Mouse (Mus musculus) layer of hippocampus, postnatal 36 days (tissue): ENCODE measurements around the gene Npas3. TPM values are rescaled to one million over a fixed set of nuclear protein-coding genes. Genes with fewer than 3 reads are reported as not detected.

Source experiments
- DNase-seq, 2 experiments: peaks; one replicate each; pipeline ENCODE4 v3.0.0; 2022
- total RNA-seq, 2 experiments: library from RNA; stranded (reverse); gene quantifications; 2 replicates each; pipeline ENCODE4 v1.2.3; 2021

Gene Npas3
- total RNA-seq, 2 experiments from 2014 or later, result 21.7 to 33.0 TPM

GRCm38 (mm10) chr12:53295747-53296146 lies 47.3 kb downstream of the Npas3 start:
- no peak for DNase-seq

GRCm38 (mm10) chr12:53297946-53298840 lies 49.7 kb downstream of the Npas3 start:
- no peak for DNase-seq

GRCm38 (mm10) chr12:53300964-53301363 lies 52.5 kb downstream of the Npas3 start:
- no peak for DNase-seq

- no peak for DNase-seq
Measured at GRCm38 (mm10) chr12:53302129-53302528, 53.7 kb downstream of the Npas3 start.

DNA sequence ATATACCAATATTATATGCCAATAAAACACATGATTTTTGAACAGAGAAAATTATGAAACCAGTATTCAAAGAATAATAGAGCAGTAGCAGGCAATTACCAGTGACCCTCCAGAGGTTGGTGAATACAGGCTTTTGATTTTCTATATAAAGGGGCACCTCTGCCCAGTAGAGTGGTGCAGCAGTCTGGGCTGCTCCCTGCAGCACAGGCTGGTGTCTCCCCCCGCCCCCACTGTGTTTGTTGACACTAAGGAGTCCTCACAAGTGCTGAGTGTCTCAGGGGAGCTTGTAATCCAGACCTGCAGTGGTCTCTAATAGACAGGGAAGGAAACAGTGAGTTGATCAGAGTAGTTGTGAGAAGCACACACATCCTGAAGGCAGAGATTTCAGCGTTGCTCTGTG lies 68.2 kb downstream of the Npas3 start:
- no peak for DNase-seq

DNA sequence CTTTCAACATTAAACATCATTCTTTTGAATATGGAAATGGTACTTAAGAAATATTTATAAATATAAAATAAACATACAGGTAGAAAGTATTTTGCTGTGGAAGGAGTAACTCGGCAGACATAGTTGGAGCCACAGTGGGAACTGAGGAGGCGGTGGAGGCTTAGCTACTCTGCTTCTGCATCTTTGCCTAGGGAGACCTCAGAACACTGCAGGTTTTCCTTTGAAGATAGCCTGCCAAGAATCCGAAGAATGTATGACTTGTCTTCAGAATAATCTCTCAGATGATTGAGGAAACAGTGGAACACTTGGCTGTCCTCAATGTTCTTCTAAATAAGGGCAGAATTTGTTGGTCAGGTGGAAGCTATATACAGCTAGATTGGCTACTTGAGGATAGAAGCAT lies 69.3 kb downstream of the Npas3 start:
- no peak for DNase-seq

- no peak for DNase-seq
Measured at GRCm38 (mm10) chr12:53320526-53320925, 72.0 kb downstream of the Npas3 start.

DNA sequence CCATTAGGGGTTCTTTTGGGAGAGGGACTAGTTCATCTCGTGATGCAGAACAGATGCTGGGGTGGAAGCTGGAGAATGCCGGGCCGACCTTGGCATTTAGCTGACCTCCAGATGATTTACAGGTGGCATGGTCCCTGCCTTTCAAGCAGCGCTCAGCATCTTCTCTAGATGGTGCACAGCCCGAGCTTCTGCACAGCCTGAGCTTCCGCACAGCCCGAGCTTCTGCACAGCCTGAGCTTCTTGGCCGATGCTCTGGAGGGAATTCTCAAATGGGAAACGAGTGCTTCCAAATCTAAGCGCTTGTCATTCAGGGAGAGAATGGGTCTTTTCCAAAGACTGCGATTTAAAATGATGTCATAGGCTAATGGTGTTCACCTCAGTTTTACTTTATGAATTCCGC lies 72.5 kb downstream of the Npas3 start:
- DNase-seq, result no peak

DNA sequence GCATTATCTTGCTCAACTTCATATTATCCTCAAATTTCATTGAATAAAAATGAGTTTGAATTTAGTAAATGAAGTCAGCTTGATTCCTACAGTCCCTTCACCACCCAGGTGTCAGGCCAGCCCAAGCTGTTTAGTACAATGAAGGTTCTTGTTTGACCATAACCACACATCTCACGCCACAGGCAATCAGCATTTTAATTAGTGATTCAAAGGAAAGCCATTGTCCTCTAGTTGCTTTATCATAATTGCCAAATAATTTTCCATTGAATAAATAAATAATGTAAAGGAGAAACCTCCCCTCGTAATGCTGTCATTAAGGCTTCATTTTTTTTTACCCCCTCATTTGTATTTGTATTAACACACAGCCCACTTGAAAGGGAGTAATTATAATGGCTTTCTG lies 73.5 kb downstream of the Npas3 start:
- DNase-seq, result no peak

DNA sequence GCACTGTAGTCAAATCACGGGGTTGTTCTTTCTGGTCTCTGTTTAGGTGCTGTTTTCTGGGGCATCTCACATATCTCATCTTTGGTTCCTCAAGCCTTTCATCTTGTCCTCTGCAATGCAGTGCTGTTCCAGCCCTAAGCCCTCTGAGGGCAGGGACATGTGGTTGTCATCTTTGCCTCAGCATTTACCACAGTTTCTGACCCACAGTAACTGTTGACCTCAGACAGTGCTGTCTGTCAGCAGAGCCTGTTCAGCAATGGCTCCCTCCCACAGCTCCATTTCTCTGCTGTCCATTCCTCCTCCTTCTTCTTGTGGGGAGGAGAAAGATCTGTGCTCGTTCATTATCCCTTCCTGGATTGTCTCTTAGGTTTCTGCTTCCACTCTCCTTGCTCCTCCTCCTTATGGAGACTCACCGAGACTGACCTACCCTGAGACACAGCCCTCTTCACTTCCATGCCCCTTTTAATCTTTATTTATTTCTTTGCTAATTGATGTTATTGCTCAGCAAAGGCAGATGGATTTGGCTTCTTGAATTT lies 79.2 kb downstream of the Npas3 start:
- DNase-seq, result no peak

DNA sequence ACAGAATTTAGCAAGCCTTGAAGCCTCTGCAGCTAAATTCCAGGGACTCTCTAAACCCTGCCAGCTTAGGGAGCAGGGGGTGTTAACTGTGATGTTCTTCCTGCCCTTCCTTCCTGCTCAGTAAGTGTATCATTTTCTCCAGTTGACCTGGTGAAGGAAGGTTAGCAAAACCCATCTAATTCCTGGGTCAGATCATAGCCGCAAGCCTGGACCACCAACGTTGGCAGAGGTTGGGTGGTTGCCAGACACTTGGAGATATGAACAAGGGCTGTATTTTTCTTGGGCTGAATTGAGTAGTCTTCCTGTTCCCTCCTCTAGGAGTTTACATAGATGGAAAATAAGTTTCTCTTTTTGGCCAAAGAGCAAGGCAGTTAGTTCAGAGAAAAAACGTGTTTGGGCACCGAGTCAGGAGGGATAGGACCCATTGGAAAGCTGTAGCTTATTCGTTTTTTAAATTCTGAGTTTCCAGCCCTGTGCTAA lies 79.8 kb downstream of the Npas3 start:
- no peak for DNase-seq

DNA sequence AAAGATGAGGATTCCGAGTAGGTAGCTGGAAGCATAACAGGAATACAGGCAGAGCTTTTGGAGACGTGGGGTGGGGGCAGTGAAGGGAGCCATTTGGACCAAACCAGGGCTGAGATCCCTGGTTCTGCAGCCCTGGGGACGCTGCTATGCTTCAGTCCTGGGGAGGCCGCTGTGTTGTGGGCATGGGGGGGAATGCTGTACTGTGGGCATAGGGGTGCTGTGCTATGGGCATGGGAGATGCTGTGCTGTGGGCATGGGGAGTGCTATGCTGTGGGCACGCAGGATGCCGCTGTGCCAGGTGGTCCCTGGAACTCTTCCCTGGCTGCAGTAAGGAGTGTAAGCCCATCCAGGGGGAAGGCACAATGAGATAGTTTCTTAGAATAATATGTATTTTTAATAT lies 81.7 kb downstream of the Npas3 start:
- no peak for DNase-seq

DNA sequence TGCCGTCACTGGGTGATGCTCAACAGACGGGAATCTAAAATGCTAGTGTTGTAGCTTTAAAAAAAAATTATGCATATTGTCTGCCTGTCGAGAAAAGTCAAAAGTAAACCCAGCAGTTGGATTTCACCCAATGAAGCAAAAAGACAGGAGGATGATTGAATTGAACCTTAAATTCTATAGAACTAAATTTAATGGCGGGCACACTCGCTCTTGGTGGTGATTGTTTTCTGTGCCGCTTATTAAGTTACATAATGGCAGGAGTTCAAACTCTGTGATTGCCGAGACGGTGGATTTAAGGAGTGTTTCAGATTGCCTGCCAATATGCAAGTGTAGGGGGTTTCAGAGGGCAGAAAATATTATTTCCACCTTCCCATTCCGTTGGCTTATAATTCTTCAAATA lies 82.9 kb downstream of the Npas3 start:
- DNase-seq, result no peak

- DNase-seq, result no peak
Measured at GRCm38 (mm10) chr12:53331800-53332199, 83.3 kb downstream of the Npas3 start.

- DNase-seq, result no peak
Measured at GRCm38 (mm10) chr12:53333251-53333650, 84.8 kb downstream of the Npas3 start.

DNA sequence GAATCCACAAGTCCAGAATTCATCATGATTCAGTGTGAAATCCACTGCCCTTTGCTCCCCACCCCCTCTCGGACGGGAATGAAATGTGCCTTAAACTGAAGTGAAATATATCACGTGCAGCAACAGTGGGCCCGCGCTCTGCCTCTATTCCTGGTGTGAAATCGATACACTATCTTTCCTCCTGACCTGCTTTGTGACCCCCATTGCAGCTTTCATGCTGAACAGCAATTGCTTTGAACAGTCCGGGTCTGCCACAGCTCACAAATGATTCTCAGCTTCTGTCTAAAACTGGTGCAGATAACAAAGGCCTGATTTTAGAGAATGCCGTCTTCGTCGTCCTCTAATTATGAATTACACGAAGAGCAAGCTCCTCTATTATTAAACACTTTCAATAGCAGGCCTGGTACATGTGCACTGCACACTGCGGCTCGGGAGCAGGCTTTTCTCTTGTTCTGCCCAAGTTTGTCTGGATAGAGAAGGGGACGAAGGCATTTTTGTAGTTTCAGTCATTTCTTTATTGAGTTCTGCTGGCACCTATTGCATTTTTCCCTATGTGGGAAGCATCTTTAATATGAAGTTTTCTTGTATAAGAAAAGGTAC lies 90.0 kb downstream of the Npas3 start:
- no peak for DNase-seq

- DNase-seq, result no peak
Measured at GRCm38 (mm10) chr12:53342741-53343140, 94.3 kb downstream of the Npas3 start.

- DNase-seq, result no peak
Measured at GRCm38 (mm10) chr12:53351860-53352259, 103.4 kb downstream of the Npas3 start.

GRCm38 (mm10) chr12:53365751-53366150 lies 117.3 kb downstream of the Npas3 start:
- DNase-seq, result no peak

- no peak for DNase-seq
Measured at GRCm38 (mm10) chr12:53384851-53385250, 136.4 kb downstream of the Npas3 start.

DNA sequence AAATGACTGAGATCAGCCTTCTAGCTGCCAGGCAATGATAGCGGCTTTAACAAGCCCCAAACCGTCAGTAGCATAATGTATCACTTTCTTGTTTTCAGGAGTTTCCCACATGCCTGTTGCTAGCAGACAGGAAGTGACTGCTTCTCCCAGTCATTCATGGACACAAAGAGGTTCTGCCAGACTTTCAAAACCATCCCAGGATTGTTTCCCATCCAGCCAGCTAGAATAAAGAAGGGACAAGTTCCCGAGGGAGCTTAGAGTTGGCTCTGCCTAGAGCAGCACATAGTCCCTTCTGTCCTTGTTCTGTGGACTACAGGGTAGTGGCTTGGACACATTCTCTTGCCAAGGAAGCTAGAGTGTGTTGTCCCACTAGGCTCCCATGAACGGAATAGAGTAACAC lies 157.4 kb downstream of the Npas3 start:
- DNase-seq, result no peak

GRCm38 (mm10) chr12:53407776-53408175 lies 159.3 kb downstream of the Npas3 start:
- DNase-seq, result peak; percentile 16 to 18

GRCm38 (mm10) chr12:53409711-53410110 lies 161.2 kb downstream of the Npas3 start:
- DNase-seq, result no peak

GRCm38 (mm10) chr12:53410647-53411046 lies 162.2 kb downstream of the Npas3 start:
- DNase-seq, result no peak
